Mouse (Mus musculus): ENCODE results near the gene Sell.
"Not testable (repeated sequence)": the region's sequence is repeated elsewhere in the genome, so short reads cannot be mapped to it uniquely, and the experiment has no call there.

Gene Sell

GRCm38 (mm10) chr1:164061925-164062324 is at the start of gene Sell:
Gene Sell (plus strand): TSS chr1:164061982.
- no peak for DNase-seq (ENCODE audit: low spot score)

DNA sequence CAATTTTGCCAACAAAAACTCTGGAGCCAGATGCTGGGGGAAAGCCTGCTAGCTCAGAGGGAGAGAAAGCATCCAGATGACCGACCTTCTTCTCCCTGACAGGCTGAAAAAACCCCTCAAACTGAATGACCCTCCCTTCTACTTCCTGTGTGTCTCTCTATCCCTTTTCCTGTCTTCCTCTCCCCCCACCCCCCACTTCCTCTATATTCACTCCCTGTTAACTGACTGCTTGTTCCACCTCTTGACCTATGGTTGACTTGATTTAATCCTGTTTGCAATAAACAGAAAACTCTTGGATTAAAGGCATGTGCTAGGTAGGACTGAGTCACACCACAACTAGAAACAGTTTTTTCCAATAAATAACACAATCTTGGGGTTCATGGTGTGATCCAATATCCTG is 47.2 kb upstream of the Sell start:
- no peak for DNase-seq (ENCODE audit: low spot score)

- no peak for DNase-seq (ENCODE audit: low spot score)
Observed at GRCm38 (mm10) chr1:164018221-164018896, 43.4 kb upstream of the Sell start.

GRCm38 (mm10) chr1:164019789-164020188 is 42.0 kb upstream of the Sell start:
- DNase-seq (ENCODE audit: low spot score) = no peak

GRCm38 (mm10) chr1:164020746-164021145 is 41.0 kb upstream of the Sell start:
- DNase-seq (ENCODE audit: low spot score) = not testable (repeated sequence)

- not testable (repeated sequence) for DNase-seq (ENCODE audit: low spot score)
Observed at GRCm38 (mm10) chr1:164022106-164022505, 39.7 kb upstream of the Sell start.

DNA sequence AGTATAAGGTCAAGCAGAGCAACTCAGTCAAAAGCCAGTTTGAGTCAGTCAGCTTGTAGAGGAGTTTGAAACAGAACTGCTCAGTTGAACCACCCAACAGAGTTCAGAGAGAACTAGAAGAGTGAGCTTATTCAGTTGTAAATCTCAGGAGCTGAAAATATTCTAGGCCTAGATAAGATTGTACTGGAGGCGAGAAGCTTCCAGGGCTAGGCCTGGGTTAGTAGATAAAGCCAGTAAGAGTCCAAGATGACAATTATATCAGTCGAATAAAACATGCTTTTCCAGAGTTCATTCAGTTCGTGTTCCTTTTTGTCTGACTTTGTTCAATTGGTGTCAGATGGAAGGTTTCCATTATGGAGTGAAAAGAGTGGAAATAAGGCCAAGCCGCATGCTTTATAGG is 36.1 kb upstream of the Sell start:
- DNase-seq (ENCODE audit: low spot score) = no peak

GRCm38 (mm10) chr1:164027416-164027815 is 34.4 kb upstream of the Sell start:
- DNase-seq (ENCODE audit: low spot score) = no peak

GRCm38 (mm10) chr1:164040385-164041135 is 21.2 kb upstream of the Sell start:
- no peak for DNase-seq (ENCODE audit: low spot score)

DNA sequence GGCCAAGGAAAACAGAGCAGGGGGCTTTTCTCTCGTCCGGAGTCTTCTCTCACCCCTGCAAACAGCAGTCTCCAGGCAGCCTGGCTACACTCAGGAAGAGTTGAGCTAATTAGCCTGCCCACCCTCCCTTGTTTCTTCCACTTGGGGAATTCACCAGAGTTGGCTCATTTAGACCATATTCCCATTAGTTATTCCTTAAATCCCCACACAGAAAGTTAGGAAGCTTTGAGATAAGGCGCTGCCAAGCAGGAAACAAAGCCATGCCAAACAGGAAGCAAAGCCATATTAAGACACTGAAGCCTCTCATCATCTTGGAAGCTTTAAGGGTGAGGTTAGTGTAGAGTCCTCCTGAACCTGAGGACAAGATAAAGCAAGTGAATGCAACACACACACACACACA is 18.2 kb upstream of the Sell start:
- no peak for DNase-seq (ENCODE audit: low spot score)

- DNase-seq (ENCODE audit: low spot score) = no peak
Observed at GRCm38 (mm10) chr1:164047934-164048333, 13.8 kb upstream of the Sell start, which contains the start of gene Sele. Gene Sele (plus strand): TSS chr1:164048234.

GRCm38 (mm10) chr1:164053561-164053960 is 8.2 kb upstream of the Sell start:
- no peak for DNase-seq (ENCODE audit: low spot score)

- no peak for DNase-seq (ENCODE audit: low spot score)
Observed at GRCm38 (mm10) chr1:164054800-164055199, 7.0 kb upstream of the Sell start.

DNA sequence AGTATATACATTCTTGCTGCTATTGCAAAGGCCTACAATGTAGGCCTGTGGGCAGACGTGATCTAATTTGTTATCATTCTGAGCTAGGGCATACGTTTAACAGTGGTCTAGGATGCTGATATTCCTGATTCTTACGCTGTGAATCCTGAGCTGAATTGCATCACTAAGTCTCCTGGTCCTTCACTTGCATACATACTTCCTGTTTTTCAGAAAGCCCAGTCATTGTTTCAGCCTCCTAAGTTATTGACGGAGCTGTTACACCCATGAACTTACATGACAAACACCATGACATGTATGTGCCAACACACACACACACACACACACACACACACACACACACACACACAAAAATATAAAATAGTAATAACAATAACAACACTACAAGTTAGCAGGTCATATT is 1.7 kb upstream of the Sell start:
- DNase-seq (ENCODE audit: low spot score) = no peak

DNA sequence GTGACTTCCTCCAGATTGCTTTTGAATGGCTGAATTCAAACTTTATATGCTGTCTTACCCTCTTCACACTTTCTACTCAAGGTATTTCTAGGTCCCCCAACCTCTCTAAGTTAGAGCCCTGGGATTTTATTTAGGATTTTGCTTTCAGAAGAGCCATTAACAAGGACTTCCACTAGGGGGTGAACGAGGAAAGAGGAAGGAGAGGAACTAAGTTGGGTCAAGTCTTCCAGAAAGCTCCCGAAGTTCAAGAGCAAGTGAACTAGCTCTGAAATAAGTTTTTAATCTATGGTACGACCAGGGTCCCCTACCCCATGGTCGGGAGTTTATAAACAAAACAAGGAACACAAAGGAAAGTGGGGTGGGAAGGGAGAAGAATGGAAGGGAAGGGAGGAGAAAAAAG is 504 bp upstream of the Sell start:
- no peak for DNase-seq (ENCODE audit: low spot score)

GRCm38 (mm10) chr1:164062856-164063255 is 1.1 kb downstream of the Sell start:
- no peak for DNase-seq (ENCODE audit: low spot score)

DNA sequence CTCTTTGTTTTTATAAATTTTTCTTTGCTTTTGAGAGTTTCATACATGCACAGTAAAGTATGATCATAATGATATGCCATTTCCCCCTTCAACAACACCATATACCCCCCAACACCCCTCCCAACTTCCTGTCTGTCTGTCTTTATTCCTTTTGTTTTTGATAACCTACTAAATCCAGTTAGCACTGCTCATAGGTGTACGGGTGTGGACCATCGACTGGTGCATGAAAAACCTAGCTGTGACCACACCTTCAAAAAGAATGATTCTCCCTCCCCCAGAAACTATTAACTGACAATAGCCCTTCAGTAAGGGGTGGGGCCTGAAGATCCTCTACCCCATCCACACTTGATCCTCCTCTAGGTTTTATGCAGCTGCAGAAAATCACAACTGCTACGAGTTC is 2.0 kb downstream of the Sell start:
- no peak for DNase-seq (ENCODE audit: low spot score)

DNA sequence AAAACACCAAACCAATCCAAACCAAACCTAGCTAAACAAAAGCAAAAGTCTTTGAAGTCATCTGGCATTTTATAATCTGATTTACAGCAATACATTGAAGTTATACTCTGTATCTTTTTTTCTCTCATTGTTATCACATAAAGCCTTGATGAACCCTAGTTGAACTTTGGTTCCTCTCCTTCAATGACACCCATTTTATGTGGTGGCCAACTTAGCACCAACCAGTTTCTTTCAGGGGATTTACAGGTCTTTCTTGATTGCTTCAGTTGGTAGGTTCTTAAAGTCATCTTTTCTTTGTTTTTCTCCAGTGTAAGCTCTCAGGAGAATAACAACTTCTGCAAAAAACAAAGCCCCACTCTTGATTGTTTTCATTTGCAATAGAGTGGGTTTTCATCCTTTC is 7.5 kb downstream of the Sell start:
- no peak for DNase-seq (ENCODE audit: low spot score)

DNA sequence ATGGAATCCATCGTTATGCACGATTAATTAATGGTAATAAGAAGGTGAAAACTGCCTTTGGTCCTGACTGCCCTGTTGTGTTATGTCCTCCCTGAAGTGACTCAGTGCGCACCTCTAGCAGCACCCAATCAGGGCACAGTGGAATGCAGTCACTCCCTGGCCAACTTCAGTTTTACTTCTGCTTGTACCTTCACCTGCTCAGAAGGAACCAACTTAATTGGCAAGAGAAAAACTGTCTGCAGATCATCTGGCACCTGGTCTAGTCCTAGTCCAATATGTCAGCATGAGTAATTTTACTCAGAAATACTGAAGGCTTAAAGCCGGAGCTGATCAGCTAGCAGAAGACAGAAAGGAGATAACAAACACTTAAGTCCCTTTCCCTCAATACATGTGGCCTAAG is 8.7 kb downstream of the Sell start:
- no peak for DNase-seq (ENCODE audit: low spot score)

- DNase-seq (ENCODE audit: low spot score) = no peak
Observed at GRCm38 (mm10) chr1:164071111-164071510, 9.3 kb downstream of the Sell start.

DNA sequence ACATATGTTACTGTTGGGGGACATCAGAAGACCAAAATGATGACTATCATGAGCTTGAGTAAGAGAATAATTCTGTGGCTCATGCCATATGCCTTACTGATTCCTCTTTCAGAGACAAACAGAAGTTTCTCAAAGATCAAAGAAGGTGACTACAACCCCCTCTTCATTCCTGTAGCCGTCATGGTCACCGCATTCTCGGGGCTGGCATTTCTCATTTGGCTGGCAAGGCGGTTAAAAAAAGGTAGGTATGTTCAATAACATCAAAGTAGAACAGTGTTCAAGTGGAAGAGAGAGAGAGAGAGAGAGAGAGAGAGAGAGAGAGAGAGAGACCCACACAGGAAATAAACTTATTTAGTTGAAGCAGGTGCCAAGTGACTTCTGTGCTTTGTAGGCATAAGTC is 10.2 kb downstream of the Sell start:
- no peak for DNase-seq (ENCODE audit: low spot score)

- no peak for DNase-seq (ENCODE audit: low spot score)
Observed at GRCm38 (mm10) chr1:164073091-164073490, 11.3 kb downstream of the Sell start.

DNA sequence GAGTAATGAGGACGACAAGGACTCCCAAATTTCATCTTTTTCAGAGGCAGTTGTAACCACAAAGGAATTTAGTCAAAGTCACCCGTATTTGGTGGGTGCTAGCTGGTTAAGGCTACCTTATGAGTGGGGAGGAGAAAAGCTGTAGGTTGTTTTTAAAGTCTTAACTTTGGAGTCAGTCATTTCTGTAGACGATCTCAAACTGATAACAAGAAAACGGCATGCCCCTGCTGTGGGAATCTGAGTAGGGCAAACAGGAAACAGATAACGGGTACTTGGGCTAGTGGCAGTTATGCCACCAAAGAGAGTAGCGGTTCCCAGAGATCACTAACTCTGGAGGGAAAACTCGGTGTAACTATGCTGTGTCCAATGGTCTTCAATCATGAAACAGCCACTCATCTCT is 12.0 kb downstream of the Sell start:
- no peak for DNase-seq (ENCODE audit: low spot score)
